Mouse (Mus musculus) Muller cell, postnatal 12 days (primary cell): ENCODE measurements at regions not wholly inside any gene's neighbourhood (a gene's known extent, or its start where the extent isn't known, plus 50 kb on each side); places are given as distances from the start of the nearest gene placed in this dataset.

Source experiments
- DNase-seq: peaks from one replicate; pipeline ENCODE4 v3.0.0-alpha.2; 2015; ENCODE audit errors: inconsistent ontology term

DNA sequence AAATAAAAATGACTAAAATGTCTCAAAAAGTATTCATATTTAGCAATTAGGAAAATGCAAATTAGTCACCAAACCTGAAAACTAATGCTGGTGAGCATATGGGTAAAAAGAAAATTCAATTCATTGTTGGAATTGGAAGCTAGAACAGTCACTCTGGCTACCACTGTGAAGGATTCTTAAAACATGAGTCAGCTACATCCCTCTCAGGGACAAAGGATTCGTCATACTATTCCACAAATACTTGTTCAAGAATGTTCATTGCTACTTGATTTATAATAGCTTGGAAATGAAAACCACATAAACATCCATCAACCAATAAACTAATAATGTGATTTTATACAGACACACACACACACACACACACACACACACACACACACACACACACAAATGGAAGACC is 413.6 kb upstream of the Gria3 start:
- peak; percentile 79 for DNase-seq
